Mouse (Mus musculus): Measurements from ENCODE around the gene Olfr251. TPM values are rescaled to one million over a fixed set of nuclear protein-coding genes. Genes with fewer than 3 reads are reported as not detected.
"Not testable (repeated sequence)": the region's sequence is repeated elsewhere in the genome, so short reads cannot be mapped to it uniquely, and the experiment has no call there.

The Olfr251 gene
- polyA plus RNA-seq (2012; ENCODE audit: insufficient read depth, low replicate concordance), result not detected in 2 replicates

DNA sequence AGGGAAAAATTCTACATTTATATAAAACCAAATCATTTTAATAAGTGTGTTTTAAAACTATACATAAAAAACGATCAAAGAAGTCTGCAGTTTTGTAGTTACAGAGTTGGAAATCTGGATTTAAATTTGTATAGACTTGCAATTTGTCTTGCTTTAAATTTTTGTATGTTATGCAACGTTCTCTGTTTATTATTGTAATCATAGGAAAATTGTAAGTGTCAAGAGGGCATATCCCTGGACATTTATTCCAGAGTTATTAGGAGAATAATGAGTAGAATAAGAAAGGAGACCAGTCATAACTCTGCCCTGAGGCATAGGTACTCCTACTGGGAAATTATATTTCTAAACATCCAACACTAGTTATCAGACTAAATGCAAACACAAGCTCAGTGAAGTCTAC lies at the start of gene Olfr251:
Gene Olfr251 (plus strand): TSS at position 301 of the 400 bp plus-strand sequence.
- Histone ChIP-seq H3K36me3 (replicated peaks; ENCODE audit: low read length) (no peaks in the 10 kb centered on the region), H3K27me3 (replicated peaks) (no peaks in the 10 kb centered on the region), H3K4me3 (replicated peaks) (no peak within 1 kb of the TSS), H3K4me1 (no peaks in the 10 kb centered on the region), H3K9me3 (no peaks in the 10 kb centered on the region)
- TF ChIP-seq FLI1 (IDR thresholded peaks at IDR 0.05; ENCODE audit: low read length) (no peak), GATA1 (IDR thresholded peaks at IDR 0.05; ENCODE audit: borderline replicate concordance, low read length) (no peak)

DNA sequence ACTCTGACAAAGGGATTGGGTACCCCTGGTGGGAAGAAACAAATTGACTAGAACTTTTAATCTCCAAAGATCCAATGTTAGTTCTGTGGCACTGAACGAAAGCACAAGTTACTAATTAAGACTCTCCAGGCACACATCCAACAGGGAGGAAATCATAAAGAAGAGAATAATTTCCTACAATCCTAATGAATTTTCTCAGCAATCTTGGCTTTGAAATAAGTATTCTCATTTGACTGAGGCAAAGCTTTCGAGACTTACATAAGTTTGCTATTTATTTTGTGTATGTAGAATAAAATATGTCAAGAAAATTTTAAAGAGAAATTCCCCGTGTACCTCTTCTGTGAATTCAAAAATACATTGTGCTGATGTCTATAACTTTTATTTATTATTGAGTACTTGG lies 48.1 kb upstream of the Olfr251 start, which contains the start of gene Olfr25:
Gene Olfr25 (plus strand): TSS at position 301 of the 400 bp plus-strand sequence.
- Histone ChIP-seq H3K4me3 (replicated peaks) (no peak within 1 kb of the TSS), H3K27me3 (replicated peaks) (no peaks in the 10 kb centered on the region), H3K36me3 (replicated peaks; ENCODE audit: low read length) (no peaks in the 10 kb centered on the region), H3K4me1 (no peaks in the 10 kb centered on the region), H3K9me3 (0 out of 2 replicates have a peak, but pooled peaks cover 5% of the 10 kb centered on the region)
- TF ChIP-seq GATA1 (IDR thresholded peaks at IDR 0.05; ENCODE audit: borderline replicate concordance, low read length), result no peak
- TF ChIP-seq FLI1 (IDR thresholded peaks at IDR 0.05; ENCODE audit: low read length), result no peak

DNA sequence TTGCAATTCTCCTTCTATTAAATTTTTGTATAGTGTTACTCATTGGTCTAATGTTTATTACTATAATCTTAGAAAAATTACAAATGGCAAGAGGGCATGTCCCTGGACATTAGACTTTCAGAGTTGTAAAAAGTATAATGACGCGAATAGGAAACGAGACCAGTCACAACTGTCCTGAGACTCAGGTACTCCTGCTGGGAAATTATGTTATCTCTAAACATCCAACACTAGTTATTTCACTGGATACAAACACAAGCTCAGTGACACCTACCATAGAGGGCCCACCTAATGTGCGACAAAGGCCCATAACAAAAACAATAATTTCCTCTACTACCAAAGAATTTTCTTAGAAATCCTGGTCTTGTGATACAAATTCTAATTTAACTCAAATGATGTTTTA lies 28.8 kb upstream of the Olfr251 start, which contains the start of gene Olfr898:
Gene Olfr898 (plus strand): TSS at position 301 of the 400 bp plus-strand sequence.
- H3K9me3 ChIP-seq, result peaks cover 10% of the 10 kb centered on the region; the same call in 1 of the 2 replicates
- no peaks in the 10 kb centered on the region for H3K36me3 ChIP-seq (replicated peaks; ENCODE audit: low read length)
- TF ChIP-seq FLI1 (IDR thresholded peaks at IDR 0.05; ENCODE audit: low read length) (no peak), GATA1 (IDR thresholded peaks at IDR 0.05; ENCODE audit: borderline replicate concordance, low read length) (no peak)
- no peaks in the 10 kb centered on the region for H3K4me1 ChIP-seq
- H3K4me3 ChIP-seq (replicated peaks), result no peak within 1 kb of the TSS
- H3K27me3 ChIP-seq (replicated peaks), result no peaks in the 10 kb centered on the region

DNA sequence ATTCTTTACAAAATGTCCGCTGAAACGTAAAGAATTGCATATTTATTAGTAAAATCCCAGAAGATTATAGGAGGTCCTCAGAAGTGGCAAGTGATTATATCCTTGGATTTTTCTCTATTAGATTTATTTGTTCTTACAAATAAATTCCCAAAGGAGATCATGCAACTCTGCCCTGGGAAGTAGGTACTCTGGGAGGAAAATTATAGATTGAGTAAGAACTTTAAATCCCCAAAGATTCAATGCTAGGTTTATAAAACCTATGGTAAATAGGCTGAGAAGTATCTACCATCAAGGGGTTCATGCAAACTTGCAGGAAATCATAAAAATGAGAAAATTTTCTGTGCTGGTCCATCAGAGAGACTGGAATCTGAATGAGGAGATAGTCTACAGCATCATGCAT lies 10.3 kb upstream of the Olfr251 start, which contains the start of gene Olfr250:
Gene Olfr250 (plus strand): TSS at position 301 of the 400 bp plus-strand sequence.
- Histone ChIP-seq H3K27me3 (replicated peaks) (no peaks in the 10 kb centered on the region), H3K9me3 (no peaks in the 10 kb centered on the region), H3K4me3 (replicated peaks) (no peak within 1 kb of the TSS), H3K4me1 (no peaks in the 10 kb centered on the region), H3K36me3 (replicated peaks; ENCODE audit: low read length) (no peaks in the 10 kb centered on the region)
- TF ChIP-seq GATA1 (IDR thresholded peaks at IDR 0.05; ENCODE audit: borderline replicate concordance, low read length), result no peak
- TF ChIP-seq FLI1 (IDR thresholded peaks at IDR 0.05; ENCODE audit: low read length), result no peak

DNA sequence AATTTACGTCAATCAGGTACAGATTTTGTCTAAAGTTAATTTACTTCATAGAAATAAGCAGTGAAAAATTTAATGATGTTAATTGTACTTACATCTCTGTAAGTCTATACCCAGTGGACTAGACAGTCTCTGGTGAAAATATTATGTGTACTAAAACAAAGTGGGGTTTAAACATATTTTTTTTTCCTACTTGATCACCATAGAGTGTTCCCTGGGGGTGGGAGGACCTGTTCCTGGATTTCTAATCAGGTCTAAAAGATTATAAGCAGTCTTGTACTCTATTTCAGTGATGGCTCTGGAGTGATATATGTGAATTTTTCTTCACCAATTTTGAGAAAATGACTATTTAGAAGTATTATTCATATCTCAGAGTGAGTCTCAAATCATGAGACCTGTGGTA lies 24.5 kb downstream of the Olfr251 start, which contains the start of gene Olfr147:
Gene Olfr147 (plus strand): TSS at position 301 of the 400 bp plus-strand sequence.
- Histone ChIP-seq H3K36me3 (replicated peaks; ENCODE audit: low read length) (no peaks in the 10 kb centered on the region), H3K9me3 (no peaks in the 10 kb centered on the region), H3K27me3 (replicated peaks) (no peaks in the 10 kb centered on the region), H3K4me3 (replicated peaks) (no peak within 1 kb of the TSS), H3K4me1 (no peaks in the 10 kb centered on the region)
- TF ChIP-seq FLI1 (IDR thresholded peaks at IDR 0.05; ENCODE audit: low read length) (no peak), GATA1 (IDR thresholded peaks at IDR 0.05; ENCODE audit: borderline replicate concordance, low read length) (no peak)

DNA sequence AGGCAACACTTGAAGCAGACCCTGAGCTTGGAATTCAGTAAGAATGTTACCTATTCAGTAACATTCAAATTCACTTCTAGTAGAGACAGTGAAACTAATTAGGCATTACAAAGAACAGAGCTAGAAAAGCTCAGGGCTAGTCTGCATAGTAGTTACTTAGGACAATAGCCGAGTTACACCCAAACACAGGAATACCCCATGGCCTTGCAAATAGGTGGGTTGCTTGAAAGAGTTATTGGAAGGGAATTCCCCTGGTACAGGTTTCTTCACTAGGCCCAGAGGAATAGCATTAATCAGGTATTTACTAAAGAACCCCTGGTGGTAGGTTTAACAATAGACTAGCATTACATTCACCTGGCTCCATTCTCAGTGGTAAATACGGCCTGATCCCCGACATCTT lies 30.6 kb downstream of the Olfr251 start:
- H3K9me3 ChIP-seq; H3K36me3 ChIP-seq (replicated peaks; ENCODE audit: low read length); H3K4me1 ChIP-seq; H3K4me3 ChIP-seq (replicated peaks); H3K27me3 ChIP-seq (replicated peaks): not testable (repeated sequence)

DNA sequence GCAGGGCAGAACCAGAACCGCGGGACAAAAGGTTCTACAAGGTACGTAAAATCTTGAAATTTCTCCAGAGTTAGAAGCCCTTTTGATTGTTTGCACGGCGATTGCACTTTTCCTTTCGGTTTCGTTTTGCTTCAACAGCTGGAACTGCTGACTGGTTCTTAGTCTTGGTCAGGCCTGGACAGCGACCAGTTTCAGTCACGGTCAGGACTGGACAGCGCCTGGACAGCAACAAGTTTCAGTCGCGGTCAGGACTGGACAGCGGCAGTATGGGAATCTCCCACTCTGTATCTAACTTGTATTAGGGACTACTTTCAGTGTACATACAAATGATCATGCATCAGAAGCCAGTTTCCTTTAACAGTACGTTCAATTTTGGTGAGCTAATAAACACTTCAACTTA lies 36.6 kb downstream of the Olfr251 start:
- H3K36me3 ChIP-seq (replicated peaks; ENCODE audit: low read length); H3K27me3 ChIP-seq (replicated peaks); H3K4me1 ChIP-seq; H3K4me3 ChIP-seq (replicated peaks); H3K9me3 ChIP-seq: not testable (repeated sequence)

DNA sequence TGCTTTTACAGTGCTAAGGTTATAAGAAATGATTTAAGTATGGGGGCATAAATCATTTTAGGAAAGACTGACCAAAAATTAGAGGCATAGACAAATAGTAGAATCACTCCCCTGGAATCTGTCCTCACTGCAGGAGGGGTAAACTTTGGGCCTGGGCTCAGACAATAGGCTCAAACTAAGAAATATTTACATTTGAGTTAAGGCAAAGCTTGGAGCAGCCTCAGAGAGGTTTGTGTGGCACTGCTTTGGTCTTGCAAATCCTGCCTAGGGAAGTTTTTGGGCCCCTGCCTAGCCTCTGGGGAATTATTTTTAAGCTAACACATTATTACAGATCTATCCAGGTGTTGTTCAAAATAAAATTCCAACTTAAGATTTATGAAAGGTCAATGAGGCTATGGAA lies 46.9 kb downstream of the Olfr251 start:
- Histone ChIP-seq H3K36me3 (replicated peaks; ENCODE audit: low read length) (no peaks in the 10 kb centered on the region), H3K9me3 (no peaks in the 10 kb centered on the region), H3K4me1 (no peaks in the 10 kb centered on the region), H3K27me3 (replicated peaks) (no peaks in the 10 kb centered on the region), H3K4me3 (replicated peaks) (no peak overlapping the region)
- no peak for TF ChIP-seq GATA1 (IDR thresholded peaks at IDR 0.05; ENCODE audit: borderline replicate concordance, low read length)
- TF ChIP-seq FLI1 (IDR thresholded peaks at IDR 0.05; ENCODE audit: low read length), result no peak

DNA sequence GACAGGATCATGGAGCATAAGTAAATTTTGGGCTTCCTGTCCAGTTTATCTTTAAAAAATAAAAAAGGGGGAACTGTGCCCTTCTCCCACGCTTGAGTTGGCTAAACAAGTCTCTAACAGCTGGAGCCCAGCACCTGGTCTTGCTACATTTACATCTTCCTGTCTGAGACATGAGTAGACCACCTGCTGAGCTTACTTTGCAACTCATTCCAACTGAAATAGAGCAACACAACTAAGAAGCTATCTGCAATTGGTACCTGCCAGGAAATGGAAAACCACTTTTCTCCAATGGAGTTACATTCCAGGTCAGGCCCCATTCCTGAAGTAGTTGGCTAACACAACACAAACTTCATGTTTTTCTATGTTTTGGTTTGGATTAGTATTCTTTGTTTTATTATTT lies 50.1 kb downstream of the Olfr251 start:
- Histone ChIP-seq H3K4me1 (no peaks in the 10 kb centered on the region), H3K27me3 (replicated peaks) (no peaks in the 10 kb centered on the region), H3K9me3 (no peaks in the 10 kb centered on the region), H3K36me3 (replicated peaks; ENCODE audit: low read length) (no peaks in the 10 kb centered on the region), H3K4me3 (replicated peaks) (no peak overlapping the region)
- TF ChIP-seq FLI1 (IDR thresholded peaks at IDR 0.05; ENCODE audit: low read length), result no peak
- TF ChIP-seq GATA1 (IDR thresholded peaks at IDR 0.05; ENCODE audit: borderline replicate concordance, low read length), result no peak

DNA sequence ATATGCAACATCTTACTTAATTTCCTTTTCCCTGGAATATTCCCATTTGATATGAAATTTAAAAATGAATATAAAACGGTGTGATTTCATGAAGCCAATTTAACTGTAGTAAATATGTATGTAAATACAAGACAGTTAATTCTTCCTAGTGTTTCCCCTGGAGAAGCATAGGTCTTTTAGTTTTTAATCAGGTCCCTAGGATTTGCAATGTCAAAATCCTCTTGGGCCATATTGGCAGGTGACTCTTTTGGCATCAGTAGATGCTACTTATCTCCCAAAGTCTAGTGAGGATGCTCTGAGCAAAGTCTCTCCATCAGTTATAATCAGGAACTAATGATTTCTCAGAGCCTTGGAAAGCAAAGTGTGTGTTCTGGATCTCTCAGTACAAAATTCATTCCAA lies 52.3 kb downstream of the Olfr251 start, which contains the start of gene Olfr901:
Gene Olfr901 (plus strand): TSS at position 301 of the 400 bp plus-strand sequence.
- Histone ChIP-seq H3K36me3 (replicated peaks; ENCODE audit: low read length) (no peaks in the 10 kb centered on the region), H3K4me1 (no peaks in the 10 kb centered on the region), H3K9me3 (0 out of 2 replicates have a peak, but pooled peaks cover 3% of the 10 kb centered on the region), H3K27me3 (replicated peaks) (no peaks in the 10 kb centered on the region), H3K4me3 (replicated peaks) (no peak within 1 kb of the TSS)
- TF ChIP-seq GATA1 (IDR thresholded peaks at IDR 0.05; ENCODE audit: borderline replicate concordance, low read length) (no peak), FLI1 (IDR thresholded peaks at IDR 0.05; ENCODE audit: low read length) (no peak)

Other genes starting within 250 kb of the Olfr251 start
- not detected in 2 replicates for gene Olfr890, start 234.6 kb upstream of the Olfr251 start, polyA plus RNA-seq (2012; ENCODE audit: insufficient read depth, low replicate concordance)
- not detected in 2 replicates for gene Olfr891, start 196.3 kb upstream of the Olfr251 start, polyA plus RNA-seq (2012; ENCODE audit: insufficient read depth, low replicate concordance)
- not detected in 2 replicates for gene Olfr893, start 168.7 kb upstream of the Olfr251 start, polyA plus RNA-seq (2012; ENCODE audit: insufficient read depth, low replicate concordance)
- not detected in 2 replicates for gene Olfr894, start 159.0 kb upstream of the Olfr251 start, polyA plus RNA-seq (2012; ENCODE audit: insufficient read depth, low replicate concordance)
- gene Olfr143, start 124.3 kb upstream of the Olfr251 start, polyA plus RNA-seq (2012; ENCODE audit: insufficient read depth, low replicate concordance), result not detected in 2 replicates
- not detected in 2 replicates for gene Olfr895, start 109.2 kb upstream of the Olfr251 start, polyA plus RNA-seq (2012; ENCODE audit: insufficient read depth, low replicate concordance)
- not detected in 2 replicates for gene Olfr896-ps1, start 86.0 kb upstream of the Olfr251 start, polyA plus RNA-seq (2012; ENCODE audit: insufficient read depth, low replicate concordance)
- gene Olfr25, start 48.0 kb upstream of the Olfr251 start, polyA plus RNA-seq (2012; ENCODE audit: insufficient read depth, low replicate concordance), result not detected in 2 replicates
- not detected in 2 replicates for gene Olfr898, start 28.7 kb upstream of the Olfr251 start, polyA plus RNA-seq (2012; ENCODE audit: insufficient read depth, low replicate concordance)
- not detected in 2 replicates for gene Olfr250, start 10.2 kb upstream of the Olfr251 start, polyA plus RNA-seq (2012; ENCODE audit: insufficient read depth, low replicate concordance)
- not detected in 2 replicates for gene Olfr147, start 24.6 kb downstream of the Olfr251 start, polyA plus RNA-seq (2012; ENCODE audit: insufficient read depth, low replicate concordance)
- not detected in 2 replicates for gene Olfr901, start 52.4 kb downstream of the Olfr251 start, polyA plus RNA-seq (2012; ENCODE audit: insufficient read depth, low replicate concordance)
- not detected in 2 replicates for gene Olfr902, start 70.6 kb downstream of the Olfr251 start, polyA plus RNA-seq (2012; ENCODE audit: insufficient read depth, low replicate concordance)
- gene Olfr904, start 86.1 kb downstream of the Olfr251 start, polyA plus RNA-seq (2012; ENCODE audit: insufficient read depth, low replicate concordance), result not detected in 2 replicates
- gene Olfr905, start 94.0 kb downstream of the Olfr251 start, polyA plus RNA-seq (2012; ENCODE audit: insufficient read depth, low replicate concordance), result not detected in 2 replicates
- gene Olfr906, start 110.0 kb downstream of the Olfr251 start, polyA plus RNA-seq (2012; ENCODE audit: insufficient read depth, low replicate concordance), result not detected in 2 replicates
- gene Olfr907, start 118.7 kb downstream of the Olfr251 start, polyA plus RNA-seq (2012; ENCODE audit: insufficient read depth, low replicate concordance), result not detected in 2 replicates
- not detected in 2 replicates for gene Olfr911-ps1, start 144.5 kb downstream of the Olfr251 start, polyA plus RNA-seq (2012; ENCODE audit: insufficient read depth, low replicate concordance)
- not detected in 2 replicates for gene Olfr910, start 160.8 kb downstream of the Olfr251 start, polyA plus RNA-seq (2012; ENCODE audit: insufficient read depth, low replicate concordance)
- not detected in 2 replicates for gene Olfr912, start 203.1 kb downstream of the Olfr251 start, polyA plus RNA-seq (2012; ENCODE audit: insufficient read depth, low replicate concordance)
- gene Olfr913, start 215.7 kb downstream of the Olfr251 start, polyA plus RNA-seq (2012; ENCODE audit: insufficient read depth, low replicate concordance), result not detected in 2 replicates
- gene Olfr914, start 228.0 kb downstream of the Olfr251 start, polyA plus RNA-seq (2012; ENCODE audit: insufficient read depth, low replicate concordance), result not detected in 2 replicates

All from megakaryocyte, embryonic 14.5 days (primary cell).